Mouse (Mus musculus) adrenal gland, adult 18-20 months (tissue): Measurements from ENCODE around the gene Brf1. TPM values are rescaled to one million over a fixed set of nuclear protein-coding genes. Genes with fewer than 3 reads are reported as not detected.
A peak's percentile ranks its signal among the peaks of the same experiment; 100 is the strongest.

ENCODE experiments used
- DNase-seq, 2 experiments: peaks; one replicate each; pipeline ENCODE4 v3.0.0; 2021 to 2022; ENCODE audit warnings: low spot score in 2 of 2
- total RNA-seq, 2 experiments: library from RNA; stranded (reverse); gene quantifications; 1 replicate in 1 of 2; 2 replicates in 1 of 2; pipeline ENCODE4 v1.2.3; 2021

Brf1 gene
- total RNA-seq, 2 experiments from 2014 or later, result 39.1 to 50.4 TPM

- no peak for DNase-seq
Measured at GRCm38 (mm10) chr12:112941156-112941775, 59.2 kb downstream of the Brf1 start.

GRCm38 (mm10) chr12:112940710-112941109 lies 59.8 kb downstream of the Brf1 start:
- DNase-seq, result no peak

GRCm38 (mm10) chr12:112940238-112940637 lies 60.3 kb downstream of the Brf1 start:
- DNase-seq, result no peak

GRCm38 (mm10) chr12:112938873-112939565 lies 61.5 kb downstream of the Brf1 start:
- DNase-seq, result no peak

GRCm38 (mm10) chr12:112938366-112938765 lies 62.1 kb downstream of the Brf1 start:
- DNase-seq, result no peak

GRCm38 (mm10) chr12:112937906-112938305 lies 62.6 kb downstream of the Brf1 start:
- DNase-seq, result no peak

GRCm38 (mm10) chr12:112932647-112933046 lies 67.9 kb downstream of the Brf1 start:
- DNase-seq, result no peak

GRCm38 (mm10) chr12:112929562-112930352 lies 70.7 kb downstream of the Brf1 start, which contains the start of gene Jag2:
TSS of gene Jag2 (minus strand) at chr12:112929776.
- DNase-seq, result peak in 1 of 2 experiments; percentile 45

- peak in 1 of 2 experiments; percentile 37 for DNase-seq
Measured at GRCm38 (mm10) chr12:112928401-112929241, 71.9 kb downstream of the Brf1 start.

GRCm38 (mm10) chr12:112927265-112927664 lies 73.2 kb downstream of the Brf1 start:
- no peak for DNase-seq

GRCm38 (mm10) chr12:112925950-112926349 lies 74.6 kb downstream of the Brf1 start:
- no peak for DNase-seq

- no peak for DNase-seq
Measured at GRCm38 (mm10) chr12:112922541-112922940, 78.0 kb downstream of the Brf1 start.

GRCm38 (mm10) chr12:112921518-112921917 lies 79.0 kb downstream of the Brf1 start:
- DNase-seq, result no peak

GRCm38 (mm10) chr12:112917906-112918305 lies 82.6 kb downstream of the Brf1 start:
- no peak for DNase-seq

GRCm38 (mm10) chr12:112917486-112917885 lies 83.0 kb downstream of the Brf1 start:
- DNase-seq, result no peak

- DNase-seq, result no peak
Measured at GRCm38 (mm10) chr12:112916698-112917400, 83.7 kb downstream of the Brf1 start.

GRCm38 (mm10) chr12:112915587-112915986 lies 84.9 kb downstream of the Brf1 start:
- no peak for DNase-seq

GRCm38 (mm10) chr12:112914527-112914926 lies 86.0 kb downstream of the Brf1 start:
- no peak for DNase-seq

GRCm38 (mm10) chr12:112912951-112913745 lies 87.4 kb downstream of the Brf1 start:
- no peak for DNase-seq
